Comparison of ENCODE assay signal across 9 mouse cellular contexts in the genomic region with DNA sequence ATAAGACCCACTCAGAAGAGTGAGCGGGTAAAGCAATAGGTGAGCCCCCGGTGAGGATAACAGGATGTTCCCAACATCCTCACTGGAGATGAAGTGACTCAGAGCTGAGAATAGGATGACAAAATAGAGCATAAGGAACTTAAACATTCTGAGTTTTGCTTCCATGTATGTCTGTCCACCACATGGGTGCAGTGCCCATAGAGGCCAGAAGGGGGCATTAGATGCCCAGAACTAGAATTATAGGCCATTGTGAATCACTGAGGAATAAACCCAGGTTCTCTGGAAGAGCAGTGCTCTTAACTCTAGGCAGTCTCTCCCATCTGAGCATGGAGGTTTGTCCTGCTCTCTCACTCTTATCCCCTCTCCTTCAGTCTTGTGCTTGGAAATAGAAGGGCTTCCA. TPM values are rescaled to one million over a fixed set of nuclear protein-coding genes. Genes with fewer than 3 reads are reported as not detected.
DNase-seq lines count a peak whose midpoint lies in the region; ATAC-seq and TF ChIP-seq lines count a peak whose summit lies in the region.
"Had no signal": no experiment of that assay in that cellular context is flagged by ENCODE, and none has a peak within 500 bp of the region (broad histone marks: within the 10 kb centered on the region; RNA-seq: fewer than 3 reads in every experiment).

No protein-coding gene starts in this region.

- TF ChIP-seq EP300 in heart, postnatal 0 days (IDR thresholded peaks at IDR 0.05; ENCODE audit: low read depth): no peak

- H3K36me3 ChIP-seq in heart, postnatal 0 days (replicated peaks; ENCODE audit: control insufficient read depth, insufficient read depth, low read length): peaks cover 31% of the 10 kb centered on the region
- H3K36me3 ChIP-seq in testis, adult 2 months (ENCODE audit: control insufficient read depth, insufficient read depth, low read length): no peaks in the 10 kb centered on the region
- H3K36me3 ChIP-seq: limb, embryonic 12.5 days had no signal

- no peaks in the 10 kb centered on the region for H3K9me3 ChIP-seq in heart, postnatal 0 days (replicated peaks; ENCODE audit: control insufficient read depth, low read length)
- H3K9me3 ChIP-seq: limb, embryonic 12.5 days had no signal

- H3K9ac ChIP-seq in heart, postnatal 0 days (replicated peaks; ENCODE audit: low read depth, low read length): no peak overlapping the region
- H3K9ac ChIP-seq: limb, embryonic 12.5 days had no signal

- peak; percentile 72 for TF ChIP-seq CTCF in heart, postnatal 0 days (IDR thresholded peaks at IDR 0.05; ENCODE audit: low read depth)
- TF ChIP-seq CTCF in testis, adult 2 months (IDR thresholded peaks at IDR 0.05; ENCODE audit: control insufficient read depth, insufficient read depth, insufficient replicate concordance, low read depth, low read length): peak; percentile 24; the same call in 1 of the 2 replicates

- no peak for DNase-seq in heart, postnatal 0 days (ENCODE audit: low spot score)
- DNase-seq in heart, adult 18-20 months: no peak
- DNase-seq in testis, postnatal 14 days (ENCODE audit: low spot score): no peak
- peak; percentile 53 for DNase-seq in forelimb bud, embryonic 11.5 days (ENCODE audit: low read depth, low spot score)
- peak; percentile 45 to 65 for DNase-seq in spleen, postnatal 10 days (ENCODE audit: low spot score in 2 of 2)
- DNase-seq in left cerebral cortex, adult 8-10 months (ENCODE audit: low spot score in 2 of 2): no peak
- DNase-seq in layer of hippocampus, postnatal 36 days: no peak

- H3K27me3 ChIP-seq in heart, postnatal 0 days (ENCODE audit: control insufficient read depth, insufficient read depth, low read length): no peaks in the 10 kb centered on the region
- no peaks in the 10 kb centered on the region for H3K27me3 ChIP-seq in testis, adult 2 months (ENCODE audit: control insufficient read depth, insufficient read depth, low read length)
- H3K27me3 ChIP-seq: limb, embryonic 12.5 days had no signal

- ATAC-seq in heart, postnatal 0 days (ENCODE audit: insufficient read depth, low read depth): peak; percentile 41; the same call in 1 of the 2 replicates

- no peak overlapping the region for H3K4me3 ChIP-seq in heart, postnatal 0 days (ENCODE audit: low read depth, low read length)
- no peak overlapping the region for H3K4me3 ChIP-seq in testis, adult 2 months (ENCODE audit: control insufficient read depth, low read depth, low read length)
- H3K4me3 ChIP-seq: limb, embryonic 12.5 days had no signal

- H3K27ac ChIP-seq in heart, postnatal 0 days (ENCODE audit: low read depth): no peak overlapping the region
- no peak overlapping the region for H3K27ac ChIP-seq in testis, adult 2 months (ENCODE audit: control insufficient read depth, insufficient read depth, low read depth, low read length)
- H3K27ac ChIP-seq: limb, embryonic 12.5 days had no signal

- H3K4me2 ChIP-seq in heart, postnatal 0 days (ENCODE audit: low read depth, low read length): no peak overlapping the region
- H3K4me2 ChIP-seq: limb, embryonic 12.5 days had no signal

- H3K4me1 ChIP-seq in heart, postnatal 0 days (ENCODE audit: control insufficient read depth, insufficient read depth): no peaks in the 10 kb centered on the region
- no peaks in the 10 kb centered on the region for H3K4me1 ChIP-seq in testis, adult 2 months (ENCODE audit: control insufficient read depth, insufficient read depth, low read length)
- H3K4me1 ChIP-seq: limb, embryonic 12.5 days had no signal

- WGBS in heart, postnatal 0 days: 78% methylated on average over 2 of the region's 2 CpGs

- no peak for TF ChIP-seq POLR2A in testis, adult 2 months (IDR thresholded peaks at IDR 0.05; ENCODE audit: control insufficient read depth, low read depth, low read length)

RNA-seq across cellular contexts. Expression of gene Fsd2, which starts 12.4 kb away (rescaled TPM):
- total RNA-seq in heart, postnatal 0 days (2014; rRNA removed; ENCODE audit: low replicate concordance): 83.2 and 93.7 TPM in 2 replicates
- polyA plus RNA-seq in heart, postnatal 0 days (2015; fragmentation: Nextera tagmentation; extraction: Ambion mirVana): 95.1 and 99.0 TPM in 2 replicates
- 100 to 1,000 TPM; 322 to 355 TPM for total RNA-seq in heart, adult 18-20 months (2021)
- polyA plus RNA-seq in testis, adult 2 months (2012; rRNA removed): 0.16 and 0.43 TPM in 2 replicates
- total RNA-seq in left cerebral cortex, adult 8-10 months (2022): under 1 TPM; 0.19 to 0.57 (median 0.26) TPM
- total RNA-seq in layer of hippocampus, postnatal 36 days (2021): under 1 TPM; 0.33 to 0.35 TPM

RNA-seq across cellular contexts. Expression of gene Whamm, which starts 16.7 kb away (rescaled TPM):
- 3.3 and 6.6 TPM in 2 replicates for total RNA-seq in heart, postnatal 0 days (2014; rRNA removed; ENCODE audit: low replicate concordance)
- polyA plus RNA-seq in heart, postnatal 0 days (2015; fragmentation: Nextera tagmentation; extraction: Ambion mirVana): 3.1 and 3.3 TPM in 2 replicates
- 1 to 10 TPM; 7.3 to 9.1 TPM for total RNA-seq in heart, adult 18-20 months (2021)
- polyA plus RNA-seq in testis, adult 2 months (2012; rRNA removed): 22.9 and 27.4 TPM in 2 replicates
- 10 to 100 TPM; 13.9 to 21.3 (median 18.9) TPM for total RNA-seq in left cerebral cortex, adult 8-10 months (2022)
- total RNA-seq in layer of hippocampus, postnatal 36 days (2021): 10 to 100 TPM; 17.9 to 19.7 TPM

RNA-seq across cellular contexts. Expression of gene BC048679, which starts 56.3 kb away (rescaled TPM):
- total RNA-seq in heart, postnatal 0 days (2014; rRNA removed; ENCODE audit: low replicate concordance): not detected in 2 replicates
- not detected in 2 replicates for polyA plus RNA-seq in heart, postnatal 0 days (2015; fragmentation: Nextera tagmentation; extraction: Ambion mirVana)
- total RNA-seq in heart, adult 18-20 months (2021): not detected
- 0.77 and 13.1 TPM in 2 replicates for polyA plus RNA-seq in testis, adult 2 months (2012; rRNA removed)
- total RNA-seq in left cerebral cortex, adult 8-10 months (2022): not detected
- not detected for total RNA-seq in layer of hippocampus, postnatal 36 days (2021)
- polyA plus RNA-seq: limb, embryonic 12.5 days had no signal

Comparison
In these comparisons a context has a peak if more than half of its experiments do, and no peak if none do; other contexts are left out.
1. DNase-seq: peak in forelimb bud, embryonic 11.5 days (single experiment) and spleen, postnatal 10 days (2 of 2); none in heart, postnatal 0 days (single experiment), heart, adult 18-20 months (0 of 2), testis, postnatal 14 days (single experiment), left cerebral cortex, adult 8-10 months (0 of 2) and layer of hippocampus, postnatal 36 days (0 of 2).
2. RNA of gene Fsd2, which starts 12.4 kb away (total RNA-seq): 322 to 355 TPM in heart, adult 18-20 months and 83.2 to 93.7 TPM in heart, postnatal 0 days; 0.33 to 0.35 TPM in layer of hippocampus, postnatal 36 days and 0.19 to 0.57 TPM in left cerebral cortex, adult 8-10 months; every median in the first group is over 10 times any median in the second.